Mouse (Mus musculus) thymus, adult 2 months (tissue): ENCODE results near the gene Fggy. TPM values are rescaled to one million over a fixed set of nuclear protein-coding genes. Genes with fewer than 3 reads are reported as not detected.

Experiments used
- DNase-seq: peaks from one replicate; pipeline ENCODE4 v3.0.0; 2021
- H3K27ac ChIP-seq: fragments of 200-500 bp; 2 replicates; pipeline ENCODE4 v1.5.1; 2012; ENCODE audit warnings: low read length, control low read depth; ENCODE audit not compliant: control insufficient read depth, insufficient read depth
- H3K27me3 ChIP-seq: fragments of 200-500 bp; 2 replicates; pipeline ENCODE4 v1.6.1; 2012; ENCODE audit warnings: mild to moderate bottlenecking, low read length, moderate library complexity, mixed read lengths; ENCODE audit not compliant: control insufficient read depth, insufficient read depth
- H3K36me3 ChIP-seq: fragments of 200-500 bp; 2 replicates; pipeline ENCODE4 v1.6.1; 2012; ENCODE audit warnings: mild to moderate bottlenecking, low read length, moderate library complexity; ENCODE audit not compliant: control insufficient read depth, insufficient read depth
- H3K4me1 ChIP-seq: fragments of 200-500 bp; replicated peaks from 2 replicates; pipeline ENCODE4 v1.6.1; 2012; ENCODE audit warnings: low read length; ENCODE audit not compliant: control insufficient read depth, insufficient read depth
- H3K4me3 ChIP-seq: fragments of 200-500 bp; 2 replicates; pipeline ENCODE4 v1.5.1; 2012; ENCODE audit warnings: mild to moderate bottlenecking, low read length, control low read depth, moderate library complexity; ENCODE audit not compliant: control insufficient read depth, insufficient read depth
- CTCF ChIP-seq: fragments of 200-500 bp; IDR thresholded peaks from 2 replicates; pipeline ENCODE4 v1.5.1; 2012; ENCODE audit warnings: mild to moderate bottlenecking, control low read depth, low read length, moderate library complexity, borderline replicate concordance; ENCODE audit not compliant: control insufficient read depth, poor library complexity, insufficient read depth; ENCODE audit errors: extremely low read depth
- POLR2A ChIP-seq: fragments of 200-500 bp; IDR thresholded peaks from 2 replicates; pipeline ENCODE4 v1.6.1; 2012; ENCODE audit warnings: mild to moderate bottlenecking, low read length, control low read depth, moderate library complexity; ENCODE audit not compliant: control insufficient read depth, poor library complexity, insufficient read depth; ENCODE audit errors: extremely low read depth
- WGBS: fragments of 180-500 bp; shearing (Covaris S2); methylation state at CpG from one replicate; pipeline ENCODE4 v1.1.7; 2018; 5-methylcytosine and 5-hydroxymethylcytosine counted together
- polyA plus RNA-seq: library from polyadenylated mRNA; depleted of rRNA; stranded (reverse); fragments of >200 nt; gene quantifications from 2 replicates; pipeline ENCODE4 v1.2.3, GENCODE M21; 2012

Fggy gene
- polyA plus RNA-seq, 1 experiment: 4.4 TPM

- no peak overlapping the region for H3K4me3 ChIP-seq
- H3K4me1 ChIP-seq: no peaks in the 10 kb centered on the region
- TF ChIP-seq CTCF (no peak), POLR2A (no peak)
- no peak for DNase-seq
- H3K27ac ChIP-seq: no peak overlapping the region
- H3K36me3 ChIP-seq: no peaks in the 10 kb centered on the region
- 93% methylated on average over 6 of the region's 6 CpGs for WGBS
- no peaks in the 10 kb centered on the region for H3K27me3 ChIP-seq
Observed at GRCm38 (mm10) chr4:95840389-95841053, 283.2 kb downstream of the Fggy start.

DNA sequence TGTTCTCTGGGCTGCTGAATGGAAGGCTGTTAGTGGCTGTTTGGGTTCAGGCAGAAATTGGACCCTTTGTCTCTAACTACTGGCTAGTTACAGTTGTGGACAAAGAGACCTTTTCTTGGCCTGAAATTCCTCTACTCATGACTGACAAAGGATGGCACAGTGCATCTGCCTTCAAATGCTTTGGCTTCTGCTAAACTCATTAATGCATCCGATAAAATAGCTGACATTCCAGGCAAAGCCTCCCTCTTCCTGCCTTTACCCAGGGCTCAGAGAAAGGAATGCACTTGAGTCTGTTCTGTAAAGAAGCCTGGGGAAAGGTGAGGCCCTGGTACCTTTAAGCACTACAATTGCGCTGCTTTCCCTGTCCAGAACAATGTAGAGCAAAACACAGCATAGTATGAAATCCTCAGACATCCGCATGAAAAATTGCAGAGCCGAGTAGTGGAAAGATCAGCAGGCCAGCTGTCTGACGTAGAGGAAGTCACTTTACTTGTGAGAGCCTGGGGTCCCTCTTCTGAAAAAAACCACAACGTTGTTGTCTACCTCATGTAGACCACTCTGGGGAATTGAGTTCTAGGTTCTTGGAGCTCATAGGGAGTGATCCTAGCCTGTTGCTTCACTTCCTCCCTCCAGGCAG lies 288.8 kb downstream of the Fggy start:
- 33% methylated on average over 6 of the region's 6 CpGs for WGBS
- DNase-seq: no peak
- Histone ChIP-seq H3K36me3 (no peaks in the 10 kb centered on the region), H3K4me1 (peaks cover 7% of the 10 kb centered on the region; the same call in 1 of the 2 replicates), H3K27ac (no peak overlapping the region), H3K27me3 (no peaks in the 10 kb centered on the region), H3K4me3 (no peak overlapping the region)
- TF ChIP-seq CTCF (no peak), POLR2A (no peak)

GRCm38 (mm10) chr4:95847219-95847618 lies 289.9 kb downstream of the Fggy start:
- DNase-seq: no peak
- H3K4me3 ChIP-seq: no peak overlapping the region
- peaks cover 7% of the 10 kb centered on the region; the same call in 1 of the 2 replicates for H3K4me1 ChIP-seq
- H3K27me3 ChIP-seq: no peaks in the 10 kb centered on the region
- H3K27ac ChIP-seq: no peak overlapping the region
- no peak for TF ChIP-seq POLR2A
- no peak for TF ChIP-seq CTCF
- H3K36me3 ChIP-seq: no peaks in the 10 kb centered on the region

- no peak for DNase-seq
- no peak overlapping the region for H3K27ac ChIP-seq
- TF ChIP-seq POLR2A (no peak), CTCF (no peak)
- H3K4me3 ChIP-seq: no peak overlapping the region
- peaks cover 7% of the 10 kb centered on the region; the same call in 1 of the 2 replicates for H3K4me1 ChIP-seq
- H3K27me3 ChIP-seq: no peaks in the 10 kb centered on the region
- 90% methylated on average over 3 of the region's 3 CpGs for WGBS
- no peaks in the 10 kb centered on the region for H3K36me3 ChIP-seq
Observed at GRCm38 (mm10) chr4:95847664-95848063, 290.4 kb downstream of the Fggy start.

DNA sequence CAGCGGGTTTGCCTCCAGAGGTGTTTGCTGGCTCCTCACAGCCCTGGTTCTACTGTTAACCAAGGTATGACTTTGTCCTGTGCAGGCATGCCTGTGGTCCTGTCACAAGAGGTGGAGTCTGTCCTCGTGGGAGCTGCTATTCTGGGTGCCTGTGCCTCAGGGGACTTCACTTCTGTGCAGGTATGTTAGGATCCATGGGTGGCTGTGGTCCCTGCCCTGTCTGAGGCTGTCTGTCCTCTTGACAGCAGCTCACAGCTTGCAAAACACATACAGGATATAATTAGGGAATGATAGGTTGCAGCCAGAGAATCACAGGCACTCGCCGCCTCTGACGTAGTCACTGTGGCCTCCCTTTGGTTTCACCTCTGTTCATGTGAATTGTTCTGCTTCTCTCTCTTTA lies 292.2 kb downstream of the Fggy start:
- no peak for DNase-seq
- no peaks in the 10 kb centered on the region for H3K36me3 ChIP-seq
- H3K4me3 ChIP-seq: no peak overlapping the region
- H3K4me1 ChIP-seq: peaks cover 7% of the 10 kb centered on the region; the same call in 1 of the 2 replicates
- TF ChIP-seq CTCF (no peak), POLR2A (no peak)
- 71% methylated on average over 5 of the region's 5 CpGs for WGBS
- no peaks in the 10 kb centered on the region for H3K27me3 ChIP-seq
- no peak overlapping the region for H3K27ac ChIP-seq

DNA sequence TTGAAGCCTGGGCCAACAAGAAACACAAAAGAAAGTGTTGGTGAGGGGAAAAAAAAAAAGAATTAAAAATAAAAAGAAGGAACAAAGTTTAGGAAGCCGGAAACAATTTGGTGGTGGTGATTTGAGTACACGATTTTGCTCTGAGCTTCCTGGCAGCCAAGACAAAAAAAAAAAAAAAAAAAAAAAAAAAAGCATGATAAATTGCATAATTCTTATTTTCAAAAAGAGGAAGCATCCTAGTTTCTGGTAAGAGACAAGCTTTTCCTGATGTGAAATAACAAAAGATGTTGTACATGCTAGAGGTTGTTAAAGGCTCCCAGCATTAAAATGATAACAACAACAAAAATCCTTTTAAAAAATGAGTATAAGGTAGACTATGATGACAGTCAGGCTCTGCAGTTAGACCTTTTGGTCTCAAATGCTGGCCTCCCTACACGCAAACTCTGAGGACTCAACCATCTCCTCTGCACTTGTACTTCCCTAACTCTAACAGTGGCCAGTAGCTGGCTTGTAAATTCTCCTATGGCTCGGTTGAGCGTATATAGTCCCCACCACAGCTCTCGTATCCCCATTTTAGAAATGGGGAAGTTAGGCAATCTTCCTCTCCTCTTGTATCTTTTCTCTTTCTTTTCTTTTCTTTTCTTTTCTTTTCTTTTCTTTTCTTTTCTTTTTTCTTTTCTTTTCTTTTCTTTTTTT lies 292.9 kb downstream of the Fggy start:
- DNase-seq: no peak
- no peaks in the 10 kb centered on the region for H3K36me3 ChIP-seq
- H3K4me1 ChIP-seq: peaks cover 7% of the 10 kb centered on the region; the same call in 1 of the 2 replicates
- no peak overlapping the region for H3K4me3 ChIP-seq
- H3K27me3 ChIP-seq: no peaks in the 10 kb centered on the region
- 45% methylated on average over 6 of the region's 6 CpGs for WGBS
- TF ChIP-seq POLR2A (no peak), CTCF (no peak)
- no peak overlapping the region for H3K27ac ChIP-seq
